Mouse (Mus musculus): ENCODE measurements around the gene Heatr1.

DNA sequence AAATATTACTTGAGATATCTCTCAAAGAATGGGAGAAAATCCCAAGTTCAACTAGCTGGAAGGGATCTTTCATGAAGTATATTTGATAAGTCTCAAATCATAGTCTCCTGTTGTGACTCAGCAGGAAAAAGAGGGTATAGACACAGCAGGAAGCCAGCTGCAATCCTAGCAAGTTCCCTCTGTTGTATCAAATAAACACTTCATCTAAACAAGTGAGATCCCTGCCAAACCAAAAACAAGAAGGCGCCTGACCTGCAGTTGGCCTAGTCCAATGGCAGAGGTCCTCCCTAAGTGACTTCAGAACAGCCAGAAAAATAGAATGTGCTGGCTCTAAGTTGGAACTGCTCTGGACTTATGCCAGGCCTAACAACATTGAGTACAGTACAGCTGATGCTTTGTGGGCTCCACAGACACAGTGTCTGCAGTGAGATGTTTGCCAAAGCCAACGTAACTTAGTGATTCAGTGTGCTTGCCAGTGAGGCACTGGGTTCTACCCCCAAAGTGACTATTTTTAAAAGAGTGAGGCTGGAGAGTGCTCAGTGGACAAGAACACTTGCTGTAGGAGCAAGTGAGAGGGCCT, 47.3 kb downstream of the Heatr1 start:
- TF ChIP-seq CTCF (conservative IDR thresholded peaks at IDR 0.05 in 1 of 2, IDR thresholded peaks at IDR 0.05 in 1 of 2; ENCODE audit: low read depth in 2 of 2, low read length in 2 of 2) (no peak), POLR2A (IDR thresholded peaks at IDR 0.05; ENCODE audit: low read depth, low read length) (no peak), CHD2 (IDR thresholded peaks at IDR 0.05; ENCODE audit: low read length) (no peak), ZNF384 (IDR thresholded peaks at IDR 0.05; ENCODE audit: low read depth, low read length) (no peak), USF1 (IDR thresholded peaks at IDR 0.05; ENCODE audit: low read depth, low read length) (no peak), TCF12 (IDR thresholded peaks at IDR 0.05; ENCODE audit: low read depth, low read length) (no peak)

All from CH12.LX (cell line).